12 mouse cellular contexts compared by ENCODE assay signal in the genomic region with DNA sequence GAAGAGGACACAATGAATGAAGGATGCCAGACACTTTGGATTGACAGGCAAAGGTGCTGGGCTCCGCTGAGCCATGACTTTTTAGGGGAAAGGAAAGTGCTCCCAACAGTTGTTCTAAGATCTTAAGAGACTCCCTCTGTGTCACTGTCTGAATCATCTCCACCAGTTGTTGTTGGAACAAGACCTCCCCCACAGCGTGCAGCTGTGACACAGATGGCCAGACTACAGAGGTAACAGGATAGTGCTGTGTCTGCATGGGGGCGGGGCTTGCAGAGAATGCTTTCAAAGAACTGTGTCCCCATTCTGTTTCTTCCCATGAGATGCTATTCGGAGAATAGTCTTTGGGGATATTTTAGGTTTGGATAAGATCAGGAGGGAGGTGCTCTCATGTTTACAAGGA.
DNase-seq lines count a peak whose midpoint lies in the region; ATAC-seq lines count a peak whose summit lies in the region.
"Had no signal": no experiment of that assay in that cellular context is flagged by ENCODE, and none has a peak within 500 bp of the region (broad histone marks: within the 10 kb centered on the region; RNA-seq: fewer than 3 reads in every experiment).

No protein-coding gene starts in this region.

- no peaks in the 10 kb centered on the region for H3K36me3 ChIP-seq in hindbrain, embryonic 11.5 days (ENCODE audit: control insufficient read depth, insufficient read depth, low read length)
- H3K36me3 ChIP-seq in hindbrain, embryonic 16.5 days (ENCODE audit: control insufficient read depth, insufficient read depth, low read length): no peaks in the 10 kb centered on the region

- DNase-seq in hindbrain, embryonic 11.5 days (ENCODE audit: low spot score): peak; percentile 32
- DNase-seq in right cerebral cortex, adult 18-20 months: peak; percentile 88
- DNase-seq in right cerebral cortex, postnatal 4 days: no peak
- DNase-seq in left cerebral cortex, postnatal 25 days (ENCODE audit: low spot score in 2 of 2): peak; percentile 55 to 93
- DNase-seq in urinary bladder, postnatal 4 days (ENCODE audit: low spot score in 2 of 2): no peak
- DNase-seq in heart, postnatal 4 days: no peak
- DNase-seq: adrenal gland, adult 8-10 months; lung, adult 18-20 months; thymus, postnatal 25 days had no signal

- H3K9me3 ChIP-seq in hindbrain, embryonic 11.5 days (ENCODE audit: control insufficient read depth, low read length): no peaks in the 10 kb centered on the region
- H3K9me3 ChIP-seq in hindbrain, embryonic 16.5 days (ENCODE audit: control insufficient read depth, low read length): no peaks in the 10 kb centered on the region

- peak; percentile 57 for ATAC-seq in hindbrain, embryonic 11.5 days (ENCODE audit: low FRiP score)
- no peak for ATAC-seq in hindbrain, embryonic 16.5 days
- ATAC-seq in CD4-positive, CD25-positive, alpha-beta regulatory T cell, adult 4 months: no peak

- WGBS in hindbrain, embryonic 11.5 days: 16% methylated on average over 4 of the region's 4 CpGs
- 27% methylated on average over 4 of the region's 4 CpGs for WGBS in hindbrain, embryonic 16.5 days

- no peak overlapping the region for H3K9ac ChIP-seq in hindbrain, embryonic 11.5 days (ENCODE audit: low read depth, low read length)
- no peak overlapping the region for H3K9ac ChIP-seq in hindbrain, embryonic 16.5 days (ENCODE audit: low read depth, low read length)
- H3K9ac ChIP-seq: hindbrain, embryonic 14.5 days had no signal

- no peak overlapping the region for H3K4me2 ChIP-seq in hindbrain, embryonic 11.5 days (replicated peaks; ENCODE audit: low read depth, low read length)
- no peak overlapping the region for H3K4me2 ChIP-seq in hindbrain, embryonic 16.5 days (ENCODE audit: low read length)
- H3K4me2 ChIP-seq: hindbrain, embryonic 14.5 days had no signal

- H3K4me3 ChIP-seq in hindbrain, embryonic 11.5 days (ENCODE audit: low read depth, low read length): no peak overlapping the region
- H3K4me3 ChIP-seq in hindbrain, embryonic 16.5 days (ENCODE audit: low read length): no peak overlapping the region

- no peak overlapping the region for H3K27ac ChIP-seq in hindbrain, embryonic 11.5 days (ENCODE audit: low read depth, low read length)
- no peak overlapping the region for H3K27ac ChIP-seq in hindbrain, embryonic 16.5 days (ENCODE audit: low read depth, low read length)
- H3K27ac ChIP-seq: hindbrain, embryonic 14.5 days had no signal

- intact Hi-C loops in left cerebral cortex, postnatal 25 days (cut with DNase I): loop anchor here (2.0 kb wide), 1 partner anchor 69 kb away; no protein-coding TSS in a partner anchor

- no peaks in the 10 kb centered on the region for H3K4me1 ChIP-seq in hindbrain, embryonic 11.5 days (replicated peaks; ENCODE audit: control insufficient read depth, insufficient read depth, low read length)
- H3K4me1 ChIP-seq in hindbrain, embryonic 16.5 days (ENCODE audit: control insufficient read depth, insufficient read depth, low read depth, low read length): no peaks in the 10 kb centered on the region

- H3K27me3 ChIP-seq in hindbrain, embryonic 11.5 days (ENCODE audit: control insufficient read depth, insufficient read depth, low read length): no peaks in the 10 kb centered on the region
- no peaks in the 10 kb centered on the region for H3K27me3 ChIP-seq in hindbrain, embryonic 16.5 days (replicated peaks; ENCODE audit: control insufficient read depth, insufficient read depth, low read length)

Comparison
In these comparisons a context has a peak if more than half of its experiments do, and no peak if none do; other contexts are left out.
1. DNase-seq: peak in hindbrain, embryonic 11.5 days (single experiment), right cerebral cortex, adult 18-20 months (single experiment) and left cerebral cortex, postnatal 25 days (2 of 2); none in right cerebral cortex, postnatal 4 days (single experiment), urinary bladder, postnatal 4 days (0 of 2) and heart, postnatal 4 days (single experiment).